Mouse (Mus musculus): ENCODE data around the gene Carns1.

GRCm38 (mm10) chr19:4143759-4144268 lies 31.5 kb downstream of the Carns1 start, which contains the start of gene Cabp4:
- TF ChIP-seq CTCF (IDR thresholded peaks at IDR 0.05; ENCODE audit: insufficient read depth, low read depth, low read length): no peak
- TF ChIP-seq POLR2A (IDR thresholded peaks at IDR 0.05; ENCODE audit: insufficient read depth, low read depth, low read length): no peak
